8 mouse cellular contexts compared by ENCODE assay signal in genomic region chr17:28909252-28909941, GRCm38 (mm10). TPM values are rescaled to one million over a fixed set of nuclear protein-coding genes. Genes with fewer than 3 reads are reported as not detected.
DNase-seq lines count a peak whose midpoint lies in the region; ATAC-seq and TF ChIP-seq lines count a peak whose summit lies in the region.

No protein-coding gene starts in this region.

- no peaks in the 10 kb centered on the region for H3K36me3 ChIP-seq in forebrain, embryonic 15.5 days
- H3K36me3 ChIP-seq in intestine, embryonic 15.5 days, result no peaks in the 10 kb centered on the region
- H3K36me3 ChIP-seq in liver, embryonic 14.5 days (replicated peaks; ENCODE audit: control insufficient read depth, insufficient read depth, low read depth), result no peaks in the 10 kb centered on the region
- no peaks in the 10 kb centered on the region for H3K36me3 ChIP-seq in neural tube, embryonic 13.5 days

- H3K27me3 ChIP-seq in forebrain, embryonic 15.5 days, result no peaks in the 10 kb centered on the region
- H3K27me3 ChIP-seq in intestine, embryonic 15.5 days (replicated peaks), result 0 out of 2 replicates have a peak, but pooled peaks cover 4% of the 10 kb centered on the region
- H3K27me3 ChIP-seq in liver, embryonic 14.5 days (ENCODE audit: control insufficient read depth, insufficient read depth, low read length), result peaks cover 6% of the 10 kb centered on the region
- peaks cover 16% of the 10 kb centered on the region for H3K27me3 ChIP-seq in neural tube, embryonic 13.5 days

- ATAC-seq in forebrain, embryonic 15.5 days (replicated peaks), result no peak
- no peak for ATAC-seq in intestine, embryonic 15.5 days
- ATAC-seq in liver, embryonic 14.5 days (ENCODE audit: insufficient read depth), result no peak
- no peak for ATAC-seq in neural tube, embryonic 13.5 days (ENCODE audit: low read depth)

- peak; percentile 74 for TF ChIP-seq CTCF in layer of hippocampus, adult 2 months (conservative IDR thresholded peaks at IDR 0.05)
- peak; percentile 75 for TF ChIP-seq CTCF in liver, embryonic 14.5 days (IDR thresholded peaks at IDR 0.05; ENCODE audit: low read depth)

- H3K9ac ChIP-seq in forebrain, embryonic 15.5 days (replicated peaks), result no peak overlapping the region; the same call in 1 of the 2 replicates
- 0 out of 2 replicates have a peak overlapping the region, but pooled peaks have one; percentile 17 for H3K9ac ChIP-seq in intestine, embryonic 15.5 days
- no peak overlapping the region for H3K9ac ChIP-seq in liver, embryonic 14.5 days (replicated peaks)
- H3K9ac ChIP-seq in neural tube, embryonic 13.5 days, result no peak overlapping the region; the same call in 1 of the 2 replicates

- TF ChIP-seq EP300 in liver, embryonic 14.5 days (IDR thresholded peaks at IDR 0.05; ENCODE audit: low read depth), result no peak

- H3K4me1 ChIP-seq in forebrain, embryonic 15.5 days, result peaks cover 23% of the 10 kb centered on the region
- peaks cover 20% of the 10 kb centered on the region for H3K4me1 ChIP-seq in intestine, embryonic 15.5 days (replicated peaks)
- H3K4me1 ChIP-seq in liver, embryonic 14.5 days (replicated peaks; ENCODE audit: control insufficient read depth in 2 of 2, insufficient read depth in 2 of 2, low read length in 1 of 2), result no peaks in the 10 kb centered on the region; a peak in 1 of 4 replicates
- H3K4me1 ChIP-seq in neural tube, embryonic 13.5 days (replicated peaks), result peaks cover 17% of the 10 kb centered on the region

- 6% methylated on average over 29 of the region's 29 CpGs for WGBS in forebrain, embryonic 15.5 days
- WGBS in intestine, embryonic 15.5 days, result 15% methylated on average over 29 of the region's 29 CpGs
- WGBS in liver, embryonic 14.5 days (ENCODE audit: insufficient replicate concordance), result 3% methylated on average over 29 of the region's 29 CpGs
- 7% methylated on average over 29 of the region's 29 CpGs for WGBS in neural tube, embryonic 13.5 days

- peak overlapping the region; percentile 35 for H3K4me2 ChIP-seq in forebrain, embryonic 15.5 days (replicated peaks)
- H3K4me2 ChIP-seq in intestine, embryonic 15.5 days (replicated peaks), result peak overlapping the region; percentile 65
- peak overlapping the region; percentile 47 for H3K4me2 ChIP-seq in liver, embryonic 14.5 days (ENCODE audit: low read depth)
- H3K4me2 ChIP-seq in neural tube, embryonic 13.5 days, result peak overlapping the region; percentile 45

- H3K9me3 ChIP-seq in forebrain, embryonic 15.5 days, result no peaks in the 10 kb centered on the region
- H3K9me3 ChIP-seq in intestine, embryonic 15.5 days, result no peaks in the 10 kb centered on the region
- no peaks in the 10 kb centered on the region for H3K9me3 ChIP-seq in liver, embryonic 14.5 days (ENCODE audit: control insufficient read depth, low read length)
- no peaks in the 10 kb centered on the region for H3K9me3 ChIP-seq in neural tube, embryonic 13.5 days

- no peak overlapping the region for H3K27ac ChIP-seq in layer of hippocampus, adult 2 months
- no peak overlapping the region for H3K27ac ChIP-seq in forebrain, embryonic 15.5 days (replicated peaks)
- H3K27ac ChIP-seq in intestine, embryonic 15.5 days, result no peak overlapping the region
- no peak overlapping the region for H3K27ac ChIP-seq in liver, embryonic 14.5 days
- no peak overlapping the region for H3K27ac ChIP-seq in neural tube, embryonic 13.5 days (replicated peaks)

- H3K4me3 ChIP-seq in layer of hippocampus, adult 2 months, result no peak overlapping the region
- H3K4me3 ChIP-seq in forebrain, embryonic 15.5 days, result peak overlapping the region; percentile 5; the same call in 1 of the 2 replicates
- H3K4me3 ChIP-seq in intestine, embryonic 15.5 days (replicated peaks), result peak overlapping the region; percentile 21
- peak overlapping the region in 1 of 2 experiments; percentile 12; a peak in 1 of 4 replicates for H3K4me3 ChIP-seq in liver, embryonic 14.5 days (ENCODE audit: insufficient read depth in 1 of 2, low read depth in 2 of 2, low read length in 2 of 2)
- H3K4me3 ChIP-seq in neural tube, embryonic 13.5 days, result peak overlapping the region; percentile 15; the same call in 1 of the 2 replicates

- DNase-seq in layer of hippocampus, adult 2 months (ENCODE audit: low spot score in 2 of 2), result peak in 1 of 2 experiments; percentile 40
- DNase-seq in layer of hippocampus, postnatal 36 days, result no peak
- DNase-seq in R1 (ENCODE audit: low read depth, low spot score), result peak; percentile 83
- no peak for DNase-seq in liver, embryonic 14.5 days (ENCODE audit: low read depth in 3 of 3, low spot score in 3 of 3)
- DNase-seq in c-Kit-positive CD71-positive TER-119-positive erythroid progenitor cells, embryonic 14.5 days (ENCODE audit: low spot score), result no peak

RNA-seq across cellular contexts. Expression of gene 4930539E08Rik, which starts 5.7 kb away (rescaled TPM):
- total RNA-seq in layer of hippocampus, adult 2 months (2021), result 1 to 10 TPM; 4.0 to 4.1 TPM
- total RNA-seq in layer of hippocampus, postnatal 36 days (2021), result 1 to 10 TPM; 3.2 to 4.6 TPM
- 0.51 and 0.67 TPM in 2 replicates for polyA plus RNA-seq in forebrain, embryonic 15.5 days (2015; fragmentation: Nextera tagmentation; extraction: Ambion mirVana)
- 4.4 and 4.8 TPM in 2 replicates for polyA plus RNA-seq in intestine, embryonic 15.5 days (2015; fragmentation: Nextera tagmentation; extraction: Ambion mirVana)
- polyA plus RNA-seq in liver, embryonic 14.5 days (2012; rRNA removed), result 0.06 TPM in 2 replicates
- polyA plus RNA-seq in liver, embryonic 14.5 days (2014; fragmentation: Nextera tagmentation; extraction: Ambion mirVana), result 0.03 and 0.14 TPM in 2 replicates
- polyA plus RNA-seq in neural tube, embryonic 13.5 days (2015; fragmentation: Nextera tagmentation; extraction: Ambion mirVana), result 0.25 and 0.29 TPM in 2 replicates

RNA-seq across cellular contexts. Expression of gene Pxt1, which starts 34.2 kb away (rescaled TPM):
- total RNA-seq in layer of hippocampus, adult 2 months (2021), result not detected
- not detected for total RNA-seq in layer of hippocampus, postnatal 36 days (2021)
- polyA plus RNA-seq in forebrain, embryonic 15.5 days (2015; fragmentation: Nextera tagmentation; extraction: Ambion mirVana), result not detected in 2 replicates
- polyA plus RNA-seq in intestine, embryonic 15.5 days (2015; fragmentation: Nextera tagmentation; extraction: Ambion mirVana), result not detected in 2 replicates
- polyA plus RNA-seq in liver, embryonic 14.5 days (2012; rRNA removed), result 0.23 and 0.32 TPM in 2 replicates
- 0.14 and 0.45 TPM in 2 replicates for polyA plus RNA-seq in liver, embryonic 14.5 days (2014; fragmentation: Nextera tagmentation; extraction: Ambion mirVana)
- polyA plus RNA-seq in neural tube, embryonic 13.5 days (2015; fragmentation: Nextera tagmentation; extraction: Ambion mirVana), result not detected in 2 replicates

RNA-seq across cellular contexts. Expression of gene Kctd20, which starts 42.4 kb away (rescaled TPM):
- total RNA-seq in layer of hippocampus, adult 2 months (2021), result 10 to 100 TPM; 58.7 to 64.4 TPM
- total RNA-seq in layer of hippocampus, postnatal 36 days (2021), result 10 to 100 TPM; 64.5 to 74.5 TPM
- 118 TPM in 2 replicates for polyA plus RNA-seq in forebrain, embryonic 15.5 days (2015; fragmentation: Nextera tagmentation; extraction: Ambion mirVana)
- polyA plus RNA-seq in intestine, embryonic 15.5 days (2015; fragmentation: Nextera tagmentation; extraction: Ambion mirVana), result 64.9 and 68.9 TPM in 2 replicates
- polyA plus RNA-seq in liver, embryonic 14.5 days (2012; rRNA removed), result 22.7 and 30.4 TPM in 2 replicates
- polyA plus RNA-seq in liver, embryonic 14.5 days (2014; fragmentation: Nextera tagmentation; extraction: Ambion mirVana), result 53.9 and 55.3 TPM in 2 replicates
- 92.2 and 96.8 TPM in 2 replicates for polyA plus RNA-seq in neural tube, embryonic 13.5 days (2015; fragmentation: Nextera tagmentation; extraction: Ambion mirVana)

RNA-seq across cellular contexts. Expression of gene Pnpla1, which starts 51.2 kb away (rescaled TPM):
- under 1 TPM; 0.49 to 0.56 TPM for total RNA-seq in layer of hippocampus, adult 2 months (2021)
- under 1 TPM; 0.38 to 0.42 TPM for total RNA-seq in layer of hippocampus, postnatal 36 days (2021)
- not detected in 2 replicates for polyA plus RNA-seq in forebrain, embryonic 15.5 days (2015; fragmentation: Nextera tagmentation; extraction: Ambion mirVana)
- polyA plus RNA-seq in intestine, embryonic 15.5 days (2015; fragmentation: Nextera tagmentation; extraction: Ambion mirVana), result 0.95 and 1.2 TPM in 2 replicates
- polyA plus RNA-seq in liver, embryonic 14.5 days (2012; rRNA removed), result 0.01 and 0.02 TPM in 2 replicates
- 0.04 TPM in 1 of 2 replicates, not detected in the other for polyA plus RNA-seq in liver, embryonic 14.5 days (2014; fragmentation: Nextera tagmentation; extraction: Ambion mirVana)
- polyA plus RNA-seq in neural tube, embryonic 13.5 days (2015; fragmentation: Nextera tagmentation; extraction: Ambion mirVana), result not detected in 2 replicates
